In the genomic region with DNA sequence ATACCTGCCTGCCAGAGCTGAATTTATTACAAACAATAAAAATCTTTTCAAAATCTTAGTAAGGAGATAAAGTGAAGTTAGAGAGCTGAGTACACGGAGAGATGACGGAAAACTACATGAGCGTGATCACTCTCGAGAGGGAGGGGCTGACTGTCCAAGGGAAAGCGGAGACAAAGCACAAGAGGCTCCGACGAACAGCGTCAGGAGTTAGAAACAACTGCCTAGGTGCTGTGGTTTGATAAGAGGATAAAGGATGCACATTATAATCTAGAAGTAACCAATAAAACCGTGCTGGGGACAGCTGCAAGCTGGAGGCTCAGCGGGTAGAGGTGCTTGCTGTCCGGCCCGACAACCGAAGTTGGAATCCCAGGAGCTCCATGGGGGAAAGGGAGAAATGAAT, we compare ENCODE assay signal across 19 mouse cellular contexts. TPM values are rescaled to one million over a fixed set of nuclear protein-coding genes. Genes with fewer than 3 reads are reported as not detected.
DNase-seq lines count a peak whose midpoint lies in the region; ATAC-seq and TF ChIP-seq lines count a peak whose summit lies in the region.
"Had no signal": no experiment of that assay in that cellular context is flagged by ENCODE, and none has a peak within 500 bp of the region (broad histone marks: within the 10 kb centered on the region; RNA-seq: fewer than 3 reads in every experiment).

No protein-coding gene starts in this region.

- peak overlapping the region; percentile 28 for H3K4me2 ChIP-seq in heart, embryonic 12.5 days
- H3K4me2 ChIP-seq in intestine, postnatal 0 days (replicated peaks; ENCODE audit: low read depth): 0 out of 2 replicates have a peak overlapping the region, but pooled peaks have one; percentile 4
- no peak overlapping the region for H3K4me2 ChIP-seq in intestine, embryonic 15.5 days (replicated peaks)
- H3K4me2 ChIP-seq in CH12.LX (ENCODE audit: insufficient read depth, low read depth, poor library complexity, severe bottlenecking): peak overlapping the region; percentile 88
- H3K4me2 ChIP-seq in liver, embryonic 15.5 days: peak overlapping the region; percentile 29

- H3K4me3 ChIP-seq in heart, embryonic 12.5 days: no peak overlapping the region
- H3K4me3 ChIP-seq in intestine, postnatal 0 days (ENCODE audit: low read depth, low read length): no peak overlapping the region
- no peak overlapping the region for H3K4me3 ChIP-seq in intestine, embryonic 15.5 days (replicated peaks)
- H3K4me3 ChIP-seq in CH12.LX (replicated peaks in 1 of 3; ENCODE audit: low read depth in 2 of 3, low read length in 2 of 3, poor library complexity in 1 of 3): peak overlapping the region in 1 of 3 experiments; percentile 23
- H3K4me3 ChIP-seq in liver, embryonic 15.5 days (replicated peaks): no peak overlapping the region
- H3K4me3 ChIP-seq: embryonic facial prominence, embryonic 10.5 days had no signal

- H3K27ac ChIP-seq in heart, embryonic 12.5 days (ENCODE audit: poor library complexity, severe bottlenecking): no peak overlapping the region
- H3K27ac ChIP-seq in intestine, postnatal 0 days (ENCODE audit: low read depth, low read length): no peak overlapping the region
- no peak overlapping the region for H3K27ac ChIP-seq in intestine, embryonic 15.5 days
- no peak overlapping the region for H3K27ac ChIP-seq in CH12.LX (ENCODE audit: insufficient read depth, low read depth)
- H3K27ac ChIP-seq in liver, embryonic 15.5 days (replicated peaks): no peak overlapping the region
- H3K27ac ChIP-seq: embryonic facial prominence, embryonic 10.5 days; stomach, postnatal 0 days had no signal

- no peak for TF ChIP-seq POLR2A in CH12.LX (IDR thresholded peaks at IDR 0.05; ENCODE audit: low read depth, low read length)

- in situ Hi-C loops in CH12.LX (cut with MboI; ENCODE audit: low pct_ligation_motif_present, low pct_unique_long_range_greater_than_20kb, low sequenced_read_pairs): loop anchor here (25.0 kb wide), 1 partner anchor 439 kb away; a partner anchor contains a TSS

- no peaks in the 10 kb centered on the region for H3K27me3 ChIP-seq in heart, embryonic 12.5 days (replicated peaks)
- H3K27me3 ChIP-seq in intestine, postnatal 0 days (replicated peaks; ENCODE audit: control insufficient read depth, insufficient read depth, low read length): no peaks in the 10 kb centered on the region
- H3K27me3 ChIP-seq in intestine, embryonic 15.5 days (replicated peaks): no peaks in the 10 kb centered on the region
- no peaks in the 10 kb centered on the region for H3K27me3 ChIP-seq in CH12.LX (replicated peaks)
- no peaks in the 10 kb centered on the region for H3K27me3 ChIP-seq in liver, embryonic 15.5 days

- ATAC-seq in heart, embryonic 12.5 days (ENCODE audit: insufficient number of reproducible peaks, low FRiP score): no peak
- ATAC-seq in intestine, postnatal 0 days: no peak
- no peak for ATAC-seq in intestine, embryonic 15.5 days
- ATAC-seq in liver, embryonic 15.5 days (ENCODE audit: insufficient read depth): peak; percentile 34; the same call in 1 of the 2 replicates
- ATAC-seq: CD4-positive, CD25-positive, alpha-beta regulatory T cell, adult 4 months; midbrain, embryonic 16.5 days had no signal

- no peak overlapping the region for H3K9ac ChIP-seq in heart, embryonic 12.5 days
- H3K9ac ChIP-seq in intestine, postnatal 0 days (ENCODE audit: low read depth, low read length): no peak overlapping the region
- H3K9ac ChIP-seq in intestine, embryonic 15.5 days: no peak overlapping the region
- peak overlapping the region; percentile 69 for H3K9ac ChIP-seq in CH12.LX (ENCODE audit: insufficient read depth, low read depth)
- H3K9ac ChIP-seq in liver, embryonic 15.5 days: no peak overlapping the region

- no peak for TF ChIP-seq RAD21 in CH12.LX (IDR thresholded peaks at IDR 0.05; ENCODE audit: low read depth, low read length)

- TF ChIP-seq EP300 in CH12.LX (IDR thresholded peaks at IDR 0.05; ENCODE audit: low read length): no peak

- 0 out of 2 replicates have a peak, but pooled peaks cover 3% of the 10 kb centered on the region for H3K36me3 ChIP-seq in heart, embryonic 12.5 days
- H3K36me3 ChIP-seq in intestine, postnatal 0 days (ENCODE audit: control insufficient read depth, insufficient read depth): peaks cover 7% of the 10 kb centered on the region; the same call in 1 of the 2 replicates
- no peaks in the 10 kb centered on the region for H3K36me3 ChIP-seq in intestine, embryonic 15.5 days
- peaks cover 23 to 57% of the 10 kb centered on the region in 2 experiments for H3K36me3 ChIP-seq in CH12.LX (replicated peaks in 1 of 2; ENCODE audit: control insufficient read depth in 1 of 2, insufficient read depth in 1 of 2, low read length in 1 of 2)
- H3K36me3 ChIP-seq in liver, embryonic 15.5 days (replicated peaks): peaks cover 16% of the 10 kb centered on the region; the same call in 1 of the 2 replicates

- peaks cover 96% of the 10 kb centered on the region for H3K79me2 ChIP-seq in CH12.LX (replicated peaks; ENCODE audit: control insufficient read depth, extremely low read depth, insufficient read depth, poor library complexity, severe bottlenecking)

- dilution Hi-C loops in CH12.LX (cut with MboI; ENCODE audit: extremely low pct_ligation_motif_present, extremely low pct_unique_long_range_greater_than_20kb, low sequenced_read_pairs): no loop called here

- H3K9me3 ChIP-seq in heart, embryonic 12.5 days (replicated peaks): no peaks in the 10 kb centered on the region
- no peaks in the 10 kb centered on the region for H3K9me3 ChIP-seq in intestine, postnatal 0 days (ENCODE audit: control insufficient read depth)
- no peaks in the 10 kb centered on the region for H3K9me3 ChIP-seq in intestine, embryonic 15.5 days
- no peaks in the 10 kb centered on the region for H3K9me3 ChIP-seq in CH12.LX (replicated peaks; ENCODE audit: low read length)
- H3K9me3 ChIP-seq in liver, embryonic 15.5 days (replicated peaks): no peaks in the 10 kb centered on the region
- H3K9me3 ChIP-seq: embryonic facial prominence, embryonic 10.5 days had no signal

- 56% methylated on average over 13 of the region's 13 CpGs for WGBS in heart, embryonic 12.5 days
- 55% methylated on average over 13 of the region's 13 CpGs for WGBS in intestine, postnatal 0 days
- 59% methylated on average over 13 of the region's 13 CpGs for WGBS in intestine, embryonic 15.5 days
- 13% methylated on average over 13 of the region's 13 CpGs for WGBS in liver, embryonic 15.5 days (ENCODE audit: insufficient replicate concordance)

- H3K4me1 ChIP-seq in heart, embryonic 12.5 days (replicated peaks): peaks cover 53% of the 10 kb centered on the region
- H3K4me1 ChIP-seq in intestine, postnatal 0 days (replicated peaks; ENCODE audit: control insufficient read depth, insufficient read depth, low read length): no peaks in the 10 kb centered on the region; the same call in 1 of the 2 replicates
- H3K4me1 ChIP-seq in intestine, embryonic 15.5 days (replicated peaks): peaks cover 2% of the 10 kb centered on the region; the same call in 1 of the 2 replicates
- H3K4me1 ChIP-seq in CH12.LX (ENCODE audit: control insufficient read depth in 1 of 2, insufficient read depth in 2 of 2): peaks cover 20 to 81% of the 10 kb centered on the region in 2 experiments
- peaks cover 46% of the 10 kb centered on the region for H3K4me1 ChIP-seq in liver, embryonic 15.5 days (replicated peaks)

- no peak for TF ChIP-seq CTCF in intestine, postnatal 0 days (IDR thresholded peaks at IDR 0.05; ENCODE audit: low read depth)
- TF ChIP-seq CTCF in CH12.LX (conservative IDR thresholded peaks at IDR 0.05 in 1 of 2, IDR thresholded peaks at IDR 0.05 in 1 of 2; ENCODE audit: low read depth in 2 of 2, low read length in 2 of 2): no peak

- no peak for DNase-seq in heart, adult 11 months
- no peak for DNase-seq in CH12.LX (ENCODE audit: extremely low read depth)
- DNase-seq in c-Kit-positive CD71-positive TER-119-positive erythroid progenitor cells, embryonic 14.5 days (ENCODE audit: low spot score): no peak
- DNase-seq: adrenal gland, postnatal 36 days; cerebellum, adult 18-20 months; cerebellum, postnatal 36 days; heart, postnatal 14 days; kidney, adult 2 months; kidney, postnatal 14 days; left cerebral cortex, postnatal 4 days; lung, postnatal 10 days had no signal

TF ChIP-seq in CH12.LX, 34 proteins besides CTCF, POLR2A, EP300 and RAD21 (continues in another document):
- TF ChIP-seq USF1 (IDR thresholded peaks at IDR 0.05; ENCODE audit: low read depth, low read length) (no peak), TCF12 (IDR thresholded peaks at IDR 0.05; ENCODE audit: low read depth, low read length) (no peak), GABPA (IDR thresholded peaks at IDR 0.05; ENCODE audit: insufficient replicate concordance, low read depth, low read length) (no peak), JUN (IDR thresholded peaks at IDR 0.05; ENCODE audit: insufficient read depth, low read depth, low read length) (no peak), CHD2 (IDR thresholded peaks at IDR 0.05; ENCODE audit: low read length) (no peak), NRF1 (IDR thresholded peaks at IDR 0.05; ENCODE audit: low read depth, low read length) (no peak), SIN3A (IDR thresholded peaks at IDR 0.05; ENCODE audit: low read length) (no peak; the same call in none of the 2 replicates), MAZ (IDR thresholded peaks at IDR 0.05; ENCODE audit: low read depth, low read length) (0 out of 2 replicates have a peak, but pooled peaks have one; percentile 23), MXI1 (IDR thresholded peaks at IDR 0.05; ENCODE audit: low read depth, low read length) (peak; percentile 44), MAFK (IDR thresholded peaks at IDR 0.05; ENCODE audit: insufficient replicate concordance, low read length) (no peak), MAX (IDR thresholded peaks at IDR 0.05; ENCODE audit: low read length) (no peak)

RNA-seq across cellular contexts. Expression of a gene that starts 13.8 kb away (rescaled TPM):
- polyA plus RNA-seq in heart, embryonic 12.5 days (2016; fragmentation: Nextera tagmentation; extraction: Ambion mirVana): 27.0 and 29.8 TPM in 2 replicates
- polyA plus RNA-seq in intestine, postnatal 0 days (2015; fragmentation: Nextera tagmentation; extraction: Ambion mirVana): 5.2 and 5.4 TPM in 2 replicates
- 7.4 and 7.8 TPM in 2 replicates for polyA plus RNA-seq in intestine, embryonic 15.5 days (2015; fragmentation: Nextera tagmentation; extraction: Ambion mirVana)
- total RNA-seq in CH12.LX (2012; rRNA removed) (33.4 and 33.8 TPM in 2 replicates), CH12.LX (2014; rRNA removed) (14.2 and 16.7 TPM in 2 replicates)
- polyA plus RNA-seq in CH12.LX (2012; ENCODE audit: insufficient read length, low read depth): 75.9 and 105 TPM in 2 replicates
- 10.5 and 11.3 TPM in 2 replicates for polyA plus RNA-seq in liver, embryonic 15.5 days (2015; fragmentation: Nextera tagmentation; extraction: Ambion mirVana)

RNA-seq across cellular contexts. Expression of a gene that starts 57.2 kb away (rescaled TPM):
- polyA plus RNA-seq in heart, embryonic 12.5 days (2016; fragmentation: Nextera tagmentation; extraction: Ambion mirVana): 67.0 and 68.1 TPM in 2 replicates
- polyA plus RNA-seq in intestine, postnatal 0 days (2015; fragmentation: Nextera tagmentation; extraction: Ambion mirVana): 26.7 and 27.4 TPM in 2 replicates
- polyA plus RNA-seq in intestine, embryonic 15.5 days (2015; fragmentation: Nextera tagmentation; extraction: Ambion mirVana): 57.8 and 71.7 TPM in 2 replicates
- 39.9 and 46.7 TPM in 2 replicates for total RNA-seq in CH12.LX (2012; rRNA removed)
- total RNA-seq in CH12.LX (2014; rRNA removed): 69.0 and 87.7 TPM in 2 replicates
- polyA plus RNA-seq in CH12.LX (2012; ENCODE audit: insufficient read length, low read depth): 62.4 and 67.9 TPM in 2 replicates
- 105 and 129 TPM in 2 replicates for polyA plus RNA-seq in liver, embryonic 15.5 days (2015; fragmentation: Nextera tagmentation; extraction: Ambion mirVana)
